Mouse (Mus musculus): Measurements from ENCODE around the gene Cadm2. TPM values are rescaled to one million over a fixed set of nuclear protein-coding genes. Genes with fewer than 3 reads are reported as not detected.

Gene Cadm2
- total and polyA plus RNA-seq, 2 experiments = under 0.01 to 0.02 TPM

DNA sequence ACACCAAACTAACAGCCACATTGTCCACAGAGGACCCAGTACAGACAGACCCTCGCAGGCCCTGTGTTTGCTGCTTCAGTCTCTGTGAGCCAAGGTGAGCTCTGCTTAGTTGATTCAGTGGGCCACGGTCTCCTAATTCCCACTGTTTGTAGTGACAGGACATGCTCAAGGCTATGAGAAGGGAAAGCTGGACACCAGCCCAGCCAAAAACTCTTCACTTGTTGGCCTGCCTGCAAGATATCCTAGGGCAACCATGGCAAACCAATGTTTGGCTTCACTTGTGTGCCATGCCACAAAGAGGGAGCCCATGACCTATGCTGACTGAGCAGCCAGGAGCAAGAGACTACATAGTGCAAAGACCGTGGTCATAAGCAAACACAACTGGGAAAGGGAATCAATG lies 795.8 kb downstream of the Cadm2 start:
- no peaks in the 10 kb centered on the region for H3K36me3 ChIP-seq (ENCODE audit: control insufficient read depth, insufficient read depth, low read length)
- WGBS = 54% methylated on average over 3 of the region's 3 CpGs

DNA sequence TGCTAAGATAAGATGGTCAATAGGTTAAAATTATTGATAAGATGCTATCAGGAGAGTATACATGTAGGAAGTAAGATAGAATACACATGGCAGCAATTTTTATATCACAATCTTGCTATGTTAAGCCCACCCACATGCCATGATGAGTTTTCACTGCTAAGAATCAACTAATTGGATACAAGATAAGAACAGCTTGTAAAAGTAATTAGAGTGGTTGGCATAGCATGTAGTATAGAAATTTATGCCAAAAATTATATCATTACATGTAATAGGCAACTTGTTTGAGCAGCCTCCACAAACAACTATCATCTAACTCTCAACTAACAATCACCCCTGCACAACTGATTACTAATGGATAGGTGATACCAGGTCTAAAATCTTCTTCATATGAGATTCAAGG lies 809.2 kb downstream of the Cadm2 start:
- TF ChIP-seq CTCF (IDR thresholded peaks at IDR 0.05; ENCODE audit: low read depth, low read length) (no peak), POLR2A (IDR thresholded peaks at IDR 0.05; ENCODE audit: extremely low read depth, insufficient read depth, low read length) (no peak)
- H3K79me2 ChIP-seq (ENCODE audit: control insufficient read depth, insufficient read depth, low read length) = no peaks in the 10 kb centered on the region
- H3K36me3 ChIP-seq (ENCODE audit: control insufficient read depth, insufficient read depth, low read length) = no peaks in the 10 kb centered on the region
- H3K27ac ChIP-seq (replicated peaks; ENCODE audit: insufficient read depth, low read depth, low read length) = no peak overlapping the region
- DNase-seq (ENCODE audit: extremely low read depth, low read depth, low spot score) = no peak
- no peak overlapping the region for H3K9ac ChIP-seq (ENCODE audit: low read depth, low read length)
- no peaks in the 10 kb centered on the region for H3K4me1 ChIP-seq (ENCODE audit: control insufficient read depth, insufficient read depth, low read length)
- no peak overlapping the region for H3K4me3 ChIP-seq (ENCODE audit: insufficient read depth, low read depth, low read length)
- no peaks in the 10 kb centered on the region for H3K27me3 ChIP-seq (ENCODE audit: control insufficient read depth, insufficient read depth, low read length)

More for the DNA sequence above, 795.8 kb downstream of the Cadm2 start:
- no peaks in the 10 kb centered on the region for H3K27me3 ChIP-seq (ENCODE audit: control insufficient read depth, insufficient read depth, low read length)
- H3K4me3 ChIP-seq (ENCODE audit: insufficient read depth, low read depth, low read length) = no peak overlapping the region
- no peaks in the 10 kb centered on the region for H3K4me1 ChIP-seq (ENCODE audit: control insufficient read depth, insufficient read depth, low read length)
- no peak for DNase-seq (ENCODE audit: extremely low read depth, low read depth, low spot score)
- no peak overlapping the region for H3K9ac ChIP-seq (ENCODE audit: low read depth, low read length)
- H3K27ac ChIP-seq (replicated peaks; ENCODE audit: insufficient read depth, low read depth, low read length) = no peak overlapping the region
- H3K79me2 ChIP-seq (ENCODE audit: control insufficient read depth, insufficient read depth, low read length) = no peaks in the 10 kb centered on the region
- TF ChIP-seq POLR2A (IDR thresholded peaks at IDR 0.05; ENCODE audit: extremely low read depth, insufficient read depth, low read length) (no peak), CTCF (IDR thresholded peaks at IDR 0.05; ENCODE audit: low read depth, low read length) (no peak)

DNA sequence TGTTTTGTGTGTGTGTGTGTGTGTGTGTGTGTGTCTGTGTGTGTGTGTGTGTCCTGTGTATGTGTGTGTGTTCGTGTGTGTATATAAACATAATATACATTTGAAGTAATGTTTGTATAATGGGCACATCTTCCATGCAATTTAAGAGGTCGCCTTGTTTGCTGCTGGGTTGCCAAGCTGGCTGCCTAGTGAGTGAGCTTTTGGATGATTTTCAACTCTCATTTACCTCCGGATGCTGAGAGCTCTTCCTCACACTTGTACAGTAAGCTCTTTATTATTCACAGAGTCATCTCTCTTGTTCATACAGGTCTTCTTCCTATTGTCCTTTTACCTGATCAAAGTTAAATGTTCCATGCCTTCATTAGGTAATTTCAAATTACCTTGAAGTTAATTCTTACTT lies 822.5 kb downstream of the Cadm2 start:
- H3K4me3 ChIP-seq (ENCODE audit: insufficient read depth, low read depth, low read length) = no peak overlapping the region
- no peak overlapping the region for H3K9ac ChIP-seq (ENCODE audit: low read depth, low read length)
- H3K36me3 ChIP-seq (ENCODE audit: control insufficient read depth, insufficient read depth, low read length) = no peaks in the 10 kb centered on the region
- TF ChIP-seq POLR2A (IDR thresholded peaks at IDR 0.05; ENCODE audit: extremely low read depth, insufficient read depth, low read length) = no peak
- 62% methylated on average over 3 of the region's 3 CpGs for WGBS
- no peak overlapping the region for H3K27ac ChIP-seq (replicated peaks; ENCODE audit: insufficient read depth, low read depth, low read length)
- no peaks in the 10 kb centered on the region for H3K4me1 ChIP-seq (ENCODE audit: control insufficient read depth, insufficient read depth, low read length)
- H3K79me2 ChIP-seq (ENCODE audit: control insufficient read depth, insufficient read depth, low read length) = no peaks in the 10 kb centered on the region
- DNase-seq (ENCODE audit: extremely low read depth, low read depth, low spot score) = no peak
- no peaks in the 10 kb centered on the region for H3K27me3 ChIP-seq (ENCODE audit: control insufficient read depth, insufficient read depth, low read length)

DNA sequence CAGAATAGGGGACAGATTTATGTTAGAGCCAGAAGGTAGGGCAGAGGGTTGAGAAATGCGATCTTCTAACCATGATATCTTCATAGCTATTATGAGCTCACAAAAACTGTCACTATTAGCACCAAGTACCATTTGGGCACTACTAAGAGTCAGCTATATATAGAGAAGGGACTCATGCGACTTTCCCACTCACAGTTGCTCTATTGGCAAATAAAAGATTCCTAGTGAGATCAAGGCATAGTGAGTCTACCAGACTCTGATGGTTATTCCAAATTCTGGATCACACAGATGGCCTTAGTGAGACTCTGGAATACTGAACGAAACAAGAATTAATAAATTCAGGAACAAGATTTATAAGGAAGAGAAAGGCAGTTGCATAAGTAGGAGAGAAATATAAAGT lies 827.6 kb downstream of the Cadm2 start:
- H3K27me3 ChIP-seq (ENCODE audit: control insufficient read depth, insufficient read depth, low read length) = no peaks in the 10 kb centered on the region
- no peaks in the 10 kb centered on the region for H3K36me3 ChIP-seq (ENCODE audit: control insufficient read depth, insufficient read depth, low read length)
- TF ChIP-seq POLR2A (IDR thresholded peaks at IDR 0.05; ENCODE audit: extremely low read depth, insufficient read depth, low read length) = no peak
- TF ChIP-seq CTCF (IDR thresholded peaks at IDR 0.05; ENCODE audit: low read depth, low read length) = no peak
- H3K27ac ChIP-seq (replicated peaks; ENCODE audit: insufficient read depth, low read depth, low read length) = no peak overlapping the region
- H3K9ac ChIP-seq (ENCODE audit: low read depth, low read length) = no peak overlapping the region
- 60% methylated on average over 3 of the region's 3 CpGs for WGBS
- DNase-seq (ENCODE audit: extremely low read depth, low read depth, low spot score) = no peak
- H3K4me3 ChIP-seq (ENCODE audit: insufficient read depth, low read depth, low read length) = no peak overlapping the region
- no peaks in the 10 kb centered on the region for H3K79me2 ChIP-seq (ENCODE audit: control insufficient read depth, insufficient read depth, low read length)
- no peaks in the 10 kb centered on the region for H3K4me1 ChIP-seq (ENCODE audit: control insufficient read depth, insufficient read depth, low read length)

DNA sequence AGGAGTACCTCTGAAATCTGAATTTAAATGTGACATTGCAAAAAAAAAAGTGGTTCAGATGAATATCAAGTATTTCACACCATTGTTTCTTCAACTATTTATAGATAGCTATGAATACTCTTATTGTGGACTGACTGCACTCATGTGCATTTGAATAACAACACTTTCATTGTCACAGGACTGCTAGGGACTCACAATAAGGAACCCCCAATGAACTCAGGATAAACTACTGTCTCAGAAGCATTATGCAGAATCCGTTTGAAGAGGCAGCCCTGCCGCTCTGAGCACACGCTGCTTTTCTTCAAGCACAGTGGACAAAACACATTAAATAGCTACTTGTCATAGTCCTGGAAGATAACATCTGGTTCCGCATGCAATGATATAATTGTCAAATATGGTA lies 848.8 kb downstream of the Cadm2 start:
- no peaks in the 10 kb centered on the region for H3K27me3 ChIP-seq (ENCODE audit: control insufficient read depth, insufficient read depth, low read length)
- 79% methylated on average over 4 of the region's 4 CpGs for WGBS
- no peak for DNase-seq (ENCODE audit: extremely low read depth, low read depth, low spot score)
- no peaks in the 10 kb centered on the region for H3K79me2 ChIP-seq (ENCODE audit: control insufficient read depth, insufficient read depth, low read length)
- H3K4me3 ChIP-seq (ENCODE audit: insufficient read depth, low read depth, low read length) = no peak overlapping the region
- TF ChIP-seq CTCF (IDR thresholded peaks at IDR 0.05; ENCODE audit: low read depth, low read length) = no peak
- TF ChIP-seq POLR2A (IDR thresholded peaks at IDR 0.05; ENCODE audit: extremely low read depth, insufficient read depth, low read length) = no peak
- no peaks in the 10 kb centered on the region for H3K4me1 ChIP-seq (ENCODE audit: control insufficient read depth, insufficient read depth, low read length)
- no peak overlapping the region for H3K9ac ChIP-seq (ENCODE audit: low read depth, low read length)
- no peak overlapping the region for H3K27ac ChIP-seq (replicated peaks; ENCODE audit: insufficient read depth, low read depth, low read length)
- no peaks in the 10 kb centered on the region for H3K36me3 ChIP-seq (ENCODE audit: control insufficient read depth, insufficient read depth, low read length)

DNA sequence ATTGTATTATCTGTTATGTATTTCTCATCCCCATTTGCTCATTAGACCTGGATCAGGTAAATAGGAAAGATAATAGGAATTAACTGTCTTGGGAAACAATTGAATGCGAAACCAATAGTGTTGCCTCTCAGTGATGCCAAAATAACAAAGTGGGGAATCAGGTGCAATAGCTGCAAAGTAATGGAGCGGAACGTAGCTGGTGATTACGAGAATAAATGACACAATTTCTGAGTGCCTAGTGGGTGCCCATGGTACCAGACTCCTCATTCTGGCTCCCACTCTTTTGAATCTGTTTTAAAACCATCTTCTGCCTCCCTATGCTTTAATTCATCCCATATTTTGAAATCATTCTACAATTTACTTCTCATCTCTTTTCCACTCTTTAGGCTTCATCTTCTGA lies 851.2 kb downstream of the Cadm2 start:
- WGBS = 78% methylated on average over 4 of the region's 4 CpGs
- H3K4me1 ChIP-seq (ENCODE audit: control insufficient read depth, insufficient read depth, low read length) = no peaks in the 10 kb centered on the region
- H3K9ac ChIP-seq (ENCODE audit: low read depth, low read length) = no peak overlapping the region
- TF ChIP-seq POLR2A (IDR thresholded peaks at IDR 0.05; ENCODE audit: extremely low read depth, insufficient read depth, low read length) (no peak), CTCF (IDR thresholded peaks at IDR 0.05; ENCODE audit: low read depth, low read length) (no peak)
- H3K27ac ChIP-seq (replicated peaks; ENCODE audit: insufficient read depth, low read depth, low read length) = no peak overlapping the region
- H3K36me3 ChIP-seq (ENCODE audit: control insufficient read depth, insufficient read depth, low read length) = no peaks in the 10 kb centered on the region
- DNase-seq (ENCODE audit: extremely low read depth, low read depth, low spot score) = no peak
- no peaks in the 10 kb centered on the region for H3K27me3 ChIP-seq (ENCODE audit: control insufficient read depth, insufficient read depth, low read length)
- H3K4me3 ChIP-seq (ENCODE audit: insufficient read depth, low read depth, low read length) = no peak overlapping the region
- H3K79me2 ChIP-seq (ENCODE audit: control insufficient read depth, insufficient read depth, low read length) = no peaks in the 10 kb centered on the region
